Mouse (Mus musculus): Measurements from ENCODE around the gene Carnmt1.

Gene Carnmt1

DNA sequence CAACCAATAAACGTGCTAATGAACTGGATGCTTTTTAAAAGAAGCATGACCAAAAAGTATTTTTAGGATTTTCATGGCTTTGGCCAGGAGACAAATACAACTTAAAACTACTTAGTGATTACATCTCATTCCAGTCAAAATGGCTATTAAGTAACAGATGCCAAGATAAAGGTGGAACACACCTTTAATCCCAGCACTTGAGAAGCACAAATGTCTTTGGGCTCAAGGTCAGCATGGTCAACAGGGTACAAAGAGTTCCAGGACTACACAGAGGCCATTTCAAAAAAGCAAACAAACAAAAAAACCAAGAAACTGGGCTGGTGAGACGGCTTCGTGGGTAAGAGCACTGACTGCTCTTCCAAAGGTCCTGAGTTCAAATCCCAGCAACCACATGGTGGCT, 49.8 kb downstream of the Carnmt1 start:
- no peak for DNase-seq

DNA sequence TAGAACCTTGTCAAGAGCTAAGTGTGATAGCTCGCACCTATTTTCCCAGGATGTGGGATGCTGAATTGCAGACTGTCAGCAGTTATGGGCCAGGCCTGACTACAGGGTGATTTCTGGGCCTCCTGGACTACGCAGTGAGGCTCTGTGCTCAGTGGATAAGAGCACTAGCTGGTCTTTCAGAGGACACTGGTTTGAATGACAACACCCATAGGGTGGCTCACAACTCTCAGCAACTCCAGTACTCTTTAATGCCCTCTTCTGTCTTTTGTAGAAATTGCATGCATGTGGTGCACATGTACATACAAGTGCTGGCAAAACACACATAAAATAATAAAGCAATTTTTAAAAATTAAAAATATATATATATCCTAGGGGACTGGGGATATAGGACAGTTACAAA, 54.6 kb downstream of the Carnmt1 start:
- DNase-seq, result no peak

DNA sequence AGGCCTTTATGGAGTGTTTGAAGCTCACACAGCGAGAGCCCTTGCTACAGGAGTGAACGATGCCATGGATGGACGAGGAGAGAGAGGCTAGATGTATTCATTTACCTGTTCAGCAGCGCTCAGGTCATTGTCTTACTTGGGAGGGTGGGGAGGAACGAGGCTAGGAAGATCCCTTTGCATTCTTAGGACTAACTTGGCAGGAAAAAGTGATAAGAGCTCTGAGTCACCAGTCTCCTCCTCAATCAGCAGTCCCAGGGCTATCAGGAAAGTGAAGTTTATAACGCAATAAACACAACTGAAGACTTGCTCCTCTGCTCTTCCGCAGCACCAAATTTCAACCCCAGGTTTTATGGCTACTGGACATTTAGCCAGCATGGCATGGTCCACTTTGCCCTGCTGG, 59.7 kb downstream of the Carnmt1 start:
- no peak for DNase-seq

DNA sequence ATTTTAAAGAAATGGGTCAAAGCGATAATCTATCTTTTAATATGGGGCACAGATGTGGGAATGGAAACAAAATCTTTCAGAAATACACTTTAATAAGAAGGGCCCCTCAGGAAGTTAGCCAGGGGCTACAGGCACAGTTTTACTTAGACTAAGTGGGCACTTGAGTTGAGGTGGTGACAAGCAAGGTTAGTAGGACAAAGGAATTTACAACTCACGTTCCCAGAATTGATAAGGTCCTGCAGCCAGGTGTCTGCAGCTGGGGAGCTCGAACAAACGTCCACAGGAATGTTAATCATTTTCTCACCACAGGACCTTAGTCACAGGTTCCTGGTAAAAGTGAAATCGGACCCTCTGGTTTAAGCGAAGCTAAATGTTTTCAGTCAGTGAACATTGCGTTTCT, 60.5 kb downstream of the Carnmt1 start:
- DNase-seq, result no peak

DNA sequence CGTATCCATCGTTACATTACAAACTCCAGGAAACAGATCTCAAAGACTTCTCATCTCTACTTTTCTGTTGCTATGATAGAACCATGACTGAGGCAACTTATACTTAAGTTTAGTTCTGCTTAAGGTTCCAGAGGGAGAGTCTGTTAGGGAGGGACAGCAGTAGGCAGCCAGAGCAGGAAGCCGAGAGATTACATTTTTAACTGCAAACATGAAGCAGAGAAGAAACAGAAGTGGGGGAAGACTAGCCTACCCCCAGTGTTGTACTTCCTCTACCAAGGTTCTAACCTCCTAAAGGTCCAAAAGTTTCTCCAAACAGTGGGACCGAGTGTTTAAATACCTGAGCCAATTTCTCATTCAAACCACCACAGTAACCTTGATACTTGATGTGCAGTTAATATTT, 65.3 kb downstream of the Carnmt1 start:
- no peak for DNase-seq

DNA sequence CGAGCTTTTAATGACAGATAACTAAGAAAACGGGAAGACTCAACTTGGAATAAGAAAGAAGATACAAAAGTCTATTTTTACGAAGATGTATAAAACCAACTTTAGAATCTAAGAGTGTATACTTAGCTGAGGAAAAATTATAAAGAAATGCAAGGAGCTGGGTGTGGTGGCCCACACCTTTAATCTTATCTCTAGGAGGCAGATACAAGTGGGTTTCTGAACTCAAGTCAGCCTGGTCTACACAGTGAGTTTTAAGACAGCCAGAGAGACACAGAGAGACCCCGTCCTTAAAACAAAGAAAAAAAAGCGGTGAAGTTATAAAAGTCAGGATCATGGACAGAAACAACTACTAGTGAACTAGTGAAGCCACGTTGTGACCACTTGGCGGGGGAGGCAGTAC, 68.6 kb downstream of the Carnmt1 start:
- DNase-seq, result no peak

DNA sequence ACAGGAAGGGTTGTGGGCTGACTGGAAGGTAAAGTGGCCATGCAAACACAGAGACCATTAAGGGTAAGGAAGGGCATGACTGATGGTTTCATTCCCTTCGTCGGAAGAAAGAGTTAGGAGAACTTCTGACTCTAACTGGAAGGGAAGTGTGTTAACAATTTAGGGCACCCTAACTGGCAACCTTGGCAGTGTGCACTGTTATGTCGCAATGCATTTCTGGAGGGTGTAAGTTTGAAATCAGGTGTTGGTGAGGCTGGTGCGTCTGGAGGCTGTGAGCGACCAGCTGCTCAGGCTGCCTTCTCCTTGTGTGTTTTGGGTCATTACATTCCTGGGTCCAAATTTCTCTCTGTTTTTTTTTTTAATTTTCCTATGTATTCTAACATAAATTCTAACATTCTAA, 73.4 kb downstream of the Carnmt1 start:
- no peak for DNase-seq

DNA sequence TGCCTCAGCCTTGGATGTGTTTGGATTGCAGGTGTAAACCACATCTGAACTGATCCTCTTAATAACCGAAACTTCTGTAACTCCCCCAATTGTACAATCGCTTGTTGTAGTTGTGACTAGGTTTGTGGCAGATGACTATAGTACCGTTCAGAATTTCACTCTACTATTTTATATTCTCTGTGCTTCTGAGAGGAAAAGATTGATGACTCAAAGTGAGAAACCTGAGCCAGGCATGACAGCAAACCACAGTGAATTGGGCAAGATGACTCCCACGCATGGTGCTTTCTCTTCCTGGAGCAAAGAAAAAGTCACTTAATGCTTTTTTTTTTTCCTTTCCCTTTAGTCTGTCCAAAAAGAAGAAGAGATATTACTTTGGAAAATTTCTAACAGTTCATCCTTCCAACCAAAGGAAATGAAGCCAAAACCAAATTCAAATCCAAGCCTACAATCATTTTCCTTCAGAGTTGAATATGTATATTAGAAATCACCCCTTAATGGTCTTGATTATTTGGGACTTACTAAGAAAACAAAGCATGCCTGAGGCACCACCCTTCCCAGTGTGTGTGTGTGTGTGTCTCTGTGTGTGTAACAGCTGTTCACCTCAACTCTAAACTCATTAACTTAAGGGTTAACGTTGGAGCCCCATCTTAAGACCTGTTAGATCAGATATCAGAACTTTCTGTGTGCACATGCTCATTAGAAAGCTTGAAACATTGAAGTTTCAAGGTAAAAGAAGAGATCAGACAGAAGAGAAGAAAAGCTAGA, 76.2 kb downstream of the Carnmt1 start:
- no peak for DNase-seq

DNA sequence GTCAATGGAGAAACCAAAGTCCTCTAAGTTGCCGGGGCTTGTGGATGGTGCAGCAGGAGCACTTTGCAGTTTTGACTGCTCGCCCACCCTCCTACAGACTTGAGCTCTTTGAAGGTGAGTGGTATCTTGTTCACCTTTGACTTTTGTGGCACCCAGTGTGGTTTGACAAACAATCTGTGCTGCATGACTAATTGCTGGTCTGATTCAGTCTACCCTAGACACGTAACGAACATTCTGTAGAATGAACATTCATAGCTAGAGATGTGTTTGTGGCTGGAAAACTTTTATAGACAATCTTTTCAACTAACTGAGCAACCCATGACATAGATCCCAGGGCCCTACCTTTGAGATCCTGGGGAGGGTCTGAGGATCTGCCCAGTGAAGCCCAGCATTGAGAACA, 76.8 kb downstream of the Carnmt1 start:
- DNase-seq, result no peak

DNA sequence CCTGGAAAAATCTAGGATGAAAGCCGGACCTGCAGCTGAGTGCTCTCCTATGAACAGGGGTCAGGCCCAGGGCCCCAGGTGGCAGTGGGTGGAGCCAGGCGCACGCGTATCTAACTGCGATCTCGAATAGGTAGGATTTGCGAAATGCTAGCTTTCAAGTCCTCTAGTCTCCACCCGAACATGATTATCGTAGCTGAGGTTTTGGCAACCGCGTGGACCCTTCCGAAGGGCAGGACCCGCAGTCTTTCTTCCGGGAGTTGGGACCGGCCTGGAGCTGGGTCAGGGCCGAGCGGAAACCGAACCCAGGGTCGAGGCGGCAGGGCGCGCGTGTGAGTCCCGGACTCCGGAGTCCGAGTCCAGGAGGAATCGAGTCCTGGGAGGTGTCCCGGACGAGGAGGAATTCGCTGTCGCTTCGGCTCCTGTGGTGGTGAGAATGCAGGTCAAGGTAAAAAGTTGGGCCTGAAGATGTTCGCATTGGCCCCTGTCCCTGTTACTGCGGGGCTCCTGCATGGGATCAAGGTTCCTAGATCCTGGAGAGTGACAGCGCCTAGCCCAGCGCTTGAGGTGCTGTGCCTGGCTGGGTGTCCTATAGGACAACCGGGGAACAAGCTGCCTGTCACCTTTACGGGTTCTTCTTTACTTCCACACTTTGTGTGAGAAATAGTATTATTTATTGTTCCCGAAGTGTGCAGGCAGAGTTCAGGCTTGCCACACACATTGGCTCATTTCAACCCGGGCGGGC, 79.2 kb downstream of the Carnmt1 start, which contains the start of gene Trpm6:
TSS of gene Trpm6 (plus strand) at position 386 of the 742 bp plus-strand sequence.
- no peak for DNase-seq
